Mouse (Mus musculus) erythroblast, embryonic 14.5 days (primary cell): Measurements from ENCODE around the gene Slc35f6. TPM values are rescaled to one million over a fixed set of nuclear protein-coding genes. Genes with fewer than 3 reads are reported as not detected.

Experiments
- H3K27me3 ChIP-seq: 2 replicates; pipeline ENCODE4 v1.6.1; 2012; ENCODE audit warnings: inconsistent platforms; ENCODE audit not compliant: control insufficient read depth
- H3K36me3 ChIP-seq: 2 replicates; pipeline ENCODE4 v1.6.1; 2012; ENCODE audit warnings: mild to moderate bottlenecking, inconsistent platforms; ENCODE audit not compliant: control insufficient read depth
- H3K4me1 ChIP-seq: 2 replicates; pipeline ENCODE4 v1.6.1; 2012; ENCODE audit warnings: inconsistent platforms; ENCODE audit not compliant: control insufficient read depth
- H3K4me3 ChIP-seq: replicated peaks from 2 replicates; pipeline ENCODE3; 2012; ENCODE audit warnings: moderate library complexity, mild to moderate bottlenecking, inconsistent platforms
- H3K9me3 ChIP-seq: 2 replicates; pipeline ENCODE4 v1.6.1; 2012; ENCODE audit warnings: low read length, inconsistent platforms, mixed read lengths; ENCODE audit not compliant: control insufficient read depth
- GATA1 ChIP-seq: IDR thresholded peaks from 2 replicates; pipeline ENCODE4 v1.6.1; 2012; ENCODE audit warnings: low read length, inconsistent platforms, mixed read lengths
- TAL1 ChIP-seq: IDR thresholded peaks from 3 replicates; pipeline ENCODE4 v1.6.1; 2012; ENCODE audit warnings: low read length, inconsistent platforms, mixed read lengths
- polyA plus RNA-seq: library from polyadenylated mRNA; stranded (reverse); fragments of >175 nt; gene quantifications from 2 replicates; pipeline ENCODE4 v1.2.3, GENCODE M21; 2012

Slc35f6 gene
- polyA plus RNA-seq, result 0.45 and 0.55 TPM in 2 replicates

DNA sequence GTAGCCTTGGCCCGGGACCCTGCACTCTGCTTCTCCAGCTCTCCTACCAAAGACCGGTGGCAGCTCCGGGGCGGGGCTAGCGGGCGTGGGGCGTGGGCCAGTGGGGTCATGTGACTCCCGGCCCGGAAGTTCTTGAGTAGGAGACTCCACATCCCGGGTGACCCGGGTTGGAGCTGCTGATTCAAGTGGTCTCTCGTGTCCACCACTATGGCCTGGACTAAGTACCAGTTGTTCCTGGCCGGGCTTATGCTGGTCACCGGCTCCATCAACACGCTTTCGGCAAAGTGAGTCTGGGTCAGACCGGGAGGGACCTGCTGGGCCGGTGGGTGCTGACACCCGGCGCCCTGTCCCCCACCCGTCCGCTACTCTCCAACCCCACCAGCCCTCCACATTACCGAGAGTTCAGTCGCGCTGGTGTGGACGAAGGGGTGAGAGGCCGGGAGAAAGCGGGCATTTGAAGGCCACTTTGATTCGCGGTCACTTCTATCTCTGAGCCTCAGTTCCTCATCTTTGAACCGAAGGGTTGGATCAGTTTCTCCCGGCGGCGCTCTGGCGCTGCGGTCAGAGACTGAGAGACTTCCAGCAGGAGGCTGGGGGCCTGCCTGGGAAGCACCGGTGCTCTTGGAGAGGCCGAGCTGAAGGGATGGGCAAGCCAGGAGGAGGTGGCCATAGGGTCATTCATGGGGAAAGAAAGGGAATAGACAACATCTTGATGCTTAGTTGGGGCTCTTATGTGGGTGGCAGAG lies at the start of gene Slc35f6:
Slc35f6 (plus strand) TSS at position 119 of the 746 bp plus-strand sequence.
- TF ChIP-seq TAL1 (no peak), GATA1 (no peak)
- Histone ChIP-seq H3K27me3 (no peaks in the 10 kb centered on the region), H3K4me3 (peak within 1 kb of the TSS; percentile 85), H3K9me3 (no peaks in the 10 kb centered on the region), H3K36me3 (peaks cover 14% of the 10 kb centered on the region), H3K4me1 (peaks cover 27% of the 10 kb centered on the region)

DNA sequence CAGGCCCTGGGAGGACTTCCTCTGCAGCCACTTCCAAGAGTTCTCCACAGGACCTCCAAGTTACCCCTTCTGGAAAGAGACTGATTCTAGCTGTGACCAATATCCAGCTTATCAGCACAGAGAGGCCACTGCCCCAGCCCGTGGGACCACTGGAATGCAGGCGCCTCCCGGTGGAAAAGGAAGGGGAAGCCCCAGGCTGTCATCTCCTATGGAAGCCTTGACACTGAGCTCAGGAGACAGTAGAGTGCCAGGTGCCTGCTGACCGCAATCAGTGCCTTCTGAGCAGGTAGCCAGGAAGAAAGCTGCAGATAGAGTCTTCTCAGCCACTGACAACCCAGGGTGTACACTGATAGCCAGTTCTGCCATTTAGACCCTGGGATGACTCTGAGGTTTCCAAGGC lies 46.3 kb upstream of the Slc35f6 start:
- H3K27me3 ChIP-seq, result no peaks in the 10 kb centered on the region

DNA sequence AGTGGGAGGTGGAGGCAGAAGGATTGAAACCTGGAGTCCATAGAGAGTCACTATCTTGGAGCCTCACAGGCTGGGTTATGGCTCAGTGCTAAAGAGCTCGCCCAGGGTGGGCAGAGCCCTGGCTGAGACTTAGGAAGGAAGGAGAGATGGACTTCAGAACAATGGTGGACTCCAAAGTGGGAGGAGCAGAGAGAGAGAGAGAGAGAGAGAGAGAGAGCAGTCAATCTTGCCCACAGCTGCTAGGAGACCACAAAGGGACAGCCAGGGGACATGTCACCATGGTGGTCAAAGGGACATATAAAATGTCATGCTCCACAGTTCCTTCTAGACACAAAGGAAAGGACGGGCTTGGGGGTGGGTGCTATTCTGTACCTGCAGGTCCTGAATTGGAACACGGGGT lies 44.5 kb upstream of the Slc35f6 start:
- H3K36me3 ChIP-seq, result no peaks in the 10 kb centered on the region
- H3K4me1 ChIP-seq, result no peaks in the 10 kb centered on the region
- no peak overlapping the region for H3K4me3 ChIP-seq
- no peaks in the 10 kb centered on the region for H3K9me3 ChIP-seq
- no peak for TF ChIP-seq GATA1
- no peak for TF ChIP-seq TAL1
- no peaks in the 10 kb centered on the region for H3K27me3 ChIP-seq

More for the DNA sequence above, 46.3 kb upstream of the Slc35f6 start:
- no peaks in the 10 kb centered on the region for H3K36me3 ChIP-seq
- H3K4me1 ChIP-seq, result no peaks in the 10 kb centered on the region
- no peak overlapping the region for H3K4me3 ChIP-seq
- TF ChIP-seq TAL1 (no peak), GATA1 (no peak)
- no peaks in the 10 kb centered on the region for H3K9me3 ChIP-seq

DNA sequence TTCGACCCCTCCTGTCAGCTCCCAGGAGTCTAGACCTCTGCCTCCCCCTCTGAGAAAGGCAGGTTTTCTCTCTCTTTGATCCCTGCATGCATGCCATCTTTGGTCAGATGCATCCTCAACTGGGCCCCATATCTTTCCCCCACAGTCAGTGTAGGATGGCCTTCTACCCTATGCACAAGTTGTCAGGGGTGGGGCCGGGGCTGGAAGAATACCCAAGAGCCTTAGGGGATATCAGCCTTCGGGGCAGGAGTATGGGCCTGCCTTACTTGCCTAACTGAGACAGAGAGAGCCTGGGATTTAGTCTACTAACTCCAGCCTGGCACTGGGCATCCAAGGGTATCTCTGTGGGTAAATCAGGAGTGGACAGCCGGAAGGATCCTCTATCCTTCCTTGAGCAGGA lies 43.8 kb upstream of the Slc35f6 start:
- Histone ChIP-seq H3K9me3 (no peaks in the 10 kb centered on the region), H3K27me3 (no peaks in the 10 kb centered on the region), H3K4me1 (no peaks in the 10 kb centered on the region), H3K36me3 (no peaks in the 10 kb centered on the region), H3K4me3 (no peak overlapping the region)
- TF ChIP-seq GATA1, result no peak
- TF ChIP-seq TAL1, result no peak

DNA sequence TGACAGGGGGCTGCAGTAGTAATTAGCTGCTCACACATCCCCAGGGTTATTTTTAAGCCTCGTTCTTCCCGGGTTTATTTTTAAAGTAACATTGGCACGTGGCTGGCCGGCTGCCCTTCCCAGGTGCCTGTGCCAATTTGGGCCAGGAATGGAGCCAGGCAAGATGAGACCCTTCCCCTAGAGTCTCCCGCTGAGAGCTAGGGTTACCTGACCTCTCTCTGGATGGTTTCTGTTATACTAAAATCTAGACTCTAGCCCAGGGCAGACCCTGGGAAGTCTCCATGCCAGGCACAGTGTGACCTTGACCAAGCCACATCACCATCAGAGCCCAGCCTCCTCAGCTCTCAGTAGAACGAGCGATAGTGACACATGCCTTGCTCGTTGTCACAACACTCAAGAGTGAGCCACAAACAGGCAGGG lies 43.0 kb upstream of the Slc35f6 start:
- Histone ChIP-seq H3K4me3 (no peak overlapping the region), H3K4me1 (no peaks in the 10 kb centered on the region), H3K36me3 (no peaks in the 10 kb centered on the region), H3K9me3 (no peaks in the 10 kb centered on the region), H3K27me3 (no peaks in the 10 kb centered on the region)
- no peak for TF ChIP-seq GATA1
- no peak for TF ChIP-seq TAL1

DNA sequence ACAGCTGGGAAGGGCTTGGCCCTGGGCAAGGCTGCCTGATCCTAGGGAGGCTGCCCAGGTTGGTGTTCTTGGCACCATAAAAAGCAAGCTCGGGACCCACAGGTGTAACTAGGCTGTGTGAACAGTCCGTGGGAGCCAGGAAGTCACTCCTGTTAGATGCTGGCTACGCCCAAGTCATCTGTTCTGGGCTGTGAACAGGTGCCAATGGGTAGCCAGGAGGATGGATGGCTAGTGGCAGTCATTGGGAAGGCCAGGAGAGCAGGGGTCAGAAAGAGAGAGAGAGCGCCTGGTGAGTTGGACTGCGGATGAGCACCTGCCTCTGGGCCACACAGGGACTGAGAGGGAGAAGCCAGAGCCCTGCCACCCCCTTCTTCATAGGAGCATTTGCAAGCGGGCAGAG lies 42.1 kb upstream of the Slc35f6 start:
- no peaks in the 10 kb centered on the region for H3K9me3 ChIP-seq
- H3K4me3 ChIP-seq, result no peak overlapping the region
- H3K36me3 ChIP-seq, result no peaks in the 10 kb centered on the region
- H3K4me1 ChIP-seq, result no peaks in the 10 kb centered on the region
- TF ChIP-seq TAL1, result no peak
- no peak for TF ChIP-seq GATA1
- no peaks in the 10 kb centered on the region for H3K27me3 ChIP-seq

DNA sequence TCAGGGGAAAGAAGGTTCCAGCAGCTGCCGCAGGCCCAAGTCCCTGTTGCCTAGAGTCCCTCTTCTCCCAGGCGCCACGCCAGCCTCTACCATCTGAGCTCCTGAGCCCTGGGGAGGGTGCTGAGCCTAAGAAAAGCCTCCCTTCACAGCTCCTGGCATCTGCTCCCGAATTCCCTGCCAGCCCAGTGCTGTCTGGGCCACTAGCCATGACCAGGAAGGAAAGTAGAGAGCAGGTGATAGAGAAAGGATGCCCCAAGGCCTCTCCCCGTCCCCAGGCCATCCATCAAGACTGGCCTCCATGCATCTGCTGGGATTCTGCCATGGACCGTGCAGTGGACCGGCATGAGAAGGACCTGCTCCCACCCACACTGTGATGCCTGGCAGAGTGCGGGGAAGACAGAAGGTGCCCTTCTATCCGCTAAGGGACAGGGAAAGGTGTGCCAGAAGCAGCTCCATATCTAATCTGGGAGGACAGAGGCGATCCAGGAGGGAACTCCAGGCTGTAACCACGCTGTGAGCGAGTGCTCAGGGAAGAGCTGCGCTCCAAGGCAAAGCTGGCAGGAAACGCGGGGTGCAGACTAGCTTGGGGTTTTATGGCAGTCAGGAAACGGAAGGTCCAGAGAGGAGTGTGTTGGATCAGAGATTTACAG lies 41.2 kb upstream of the Slc35f6 start:
- no peak overlapping the region for H3K4me3 ChIP-seq
- no peaks in the 10 kb centered on the region for H3K4me1 ChIP-seq
- H3K27me3 ChIP-seq, result no peaks in the 10 kb centered on the region
- TF ChIP-seq TAL1 (no peak), GATA1 (no peak)
- H3K36me3 ChIP-seq, result no peaks in the 10 kb centered on the region
- no peaks in the 10 kb centered on the region for H3K9me3 ChIP-seq

DNA sequence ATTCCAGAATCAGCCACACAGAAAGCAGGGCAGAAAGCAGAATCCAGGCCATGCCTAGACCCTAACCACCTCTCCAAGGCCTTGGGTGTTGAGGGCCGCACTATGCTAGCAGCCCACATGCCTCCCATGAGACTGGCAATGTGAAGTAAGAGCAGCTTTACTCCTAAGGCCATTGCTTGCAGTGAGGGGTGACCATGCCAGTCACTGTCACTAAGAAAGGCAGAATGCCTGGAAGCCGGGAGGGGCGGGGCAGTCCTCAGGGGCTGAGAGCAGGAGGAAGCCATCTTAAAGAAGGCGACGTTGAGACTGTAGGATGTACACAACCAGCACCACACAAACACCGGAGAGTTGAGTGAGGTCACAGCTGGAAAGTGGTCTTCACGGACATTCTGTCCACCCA lies 38.6 kb upstream of the Slc35f6 start:
- Histone ChIP-seq H3K36me3 (no peaks in the 10 kb centered on the region), H3K4me1 (no peaks in the 10 kb centered on the region), H3K9me3 (no peaks in the 10 kb centered on the region), H3K27me3 (no peaks in the 10 kb centered on the region), H3K4me3 (no peak overlapping the region)
- TF ChIP-seq TAL1 (no peak), GATA1 (no peak)

DNA sequence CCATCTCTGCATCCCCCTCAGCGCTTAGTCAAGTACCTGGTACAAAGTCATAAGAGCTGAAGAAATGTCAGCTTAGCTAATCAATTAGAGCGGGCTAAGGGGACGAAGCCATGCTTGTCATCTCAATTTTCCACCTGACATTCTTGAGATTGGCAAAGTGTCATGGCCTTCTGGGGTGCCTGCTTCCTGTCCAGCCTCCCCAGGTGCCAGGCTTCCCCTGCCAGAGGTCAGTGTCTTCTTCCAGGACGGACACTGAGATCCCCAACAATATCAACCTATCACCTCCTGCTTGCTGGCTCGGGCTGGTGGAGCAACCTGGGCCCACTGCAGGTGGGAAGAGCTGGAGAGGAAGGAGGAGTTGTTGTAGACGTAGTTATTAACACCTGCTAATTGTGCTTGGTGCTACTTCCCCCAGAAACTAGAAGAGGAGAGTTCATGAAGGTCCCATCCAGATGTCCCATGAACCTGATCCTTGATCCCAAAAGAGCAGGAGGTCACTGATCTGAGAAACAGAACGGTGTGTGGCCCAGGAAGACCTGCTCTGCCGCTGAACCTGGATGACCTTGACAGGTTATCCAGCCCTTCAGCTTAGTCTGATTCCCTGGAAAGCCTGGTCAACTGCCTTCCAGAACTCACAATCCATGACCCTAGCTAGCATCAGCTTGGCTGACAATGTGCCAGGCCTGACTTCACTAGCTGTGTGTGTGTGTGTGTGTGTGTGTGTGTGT lies 37.7 kb upstream of the Slc35f6 start:
- TF ChIP-seq TAL1, result no peak
- TF ChIP-seq GATA1, result no peak
- Histone ChIP-seq H3K27me3 (no peaks in the 10 kb centered on the region), H3K9me3 (no peaks in the 10 kb centered on the region), H3K4me3 (no peak overlapping the region), H3K4me1 (no peaks in the 10 kb centered on the region), H3K36me3 (no peaks in the 10 kb centered on the region)
